Mouse (Mus musculus): ENCODE data around the gene Zfp81.
A peak's percentile ranks its signal among the peaks of the same experiment; 100 is the strongest.
"Not testable (repeated sequence)": the region's sequence is repeated elsewhere in the genome, so short reads cannot be mapped to it uniquely, and the experiment has no call there.

The Zfp81 gene

DNA sequence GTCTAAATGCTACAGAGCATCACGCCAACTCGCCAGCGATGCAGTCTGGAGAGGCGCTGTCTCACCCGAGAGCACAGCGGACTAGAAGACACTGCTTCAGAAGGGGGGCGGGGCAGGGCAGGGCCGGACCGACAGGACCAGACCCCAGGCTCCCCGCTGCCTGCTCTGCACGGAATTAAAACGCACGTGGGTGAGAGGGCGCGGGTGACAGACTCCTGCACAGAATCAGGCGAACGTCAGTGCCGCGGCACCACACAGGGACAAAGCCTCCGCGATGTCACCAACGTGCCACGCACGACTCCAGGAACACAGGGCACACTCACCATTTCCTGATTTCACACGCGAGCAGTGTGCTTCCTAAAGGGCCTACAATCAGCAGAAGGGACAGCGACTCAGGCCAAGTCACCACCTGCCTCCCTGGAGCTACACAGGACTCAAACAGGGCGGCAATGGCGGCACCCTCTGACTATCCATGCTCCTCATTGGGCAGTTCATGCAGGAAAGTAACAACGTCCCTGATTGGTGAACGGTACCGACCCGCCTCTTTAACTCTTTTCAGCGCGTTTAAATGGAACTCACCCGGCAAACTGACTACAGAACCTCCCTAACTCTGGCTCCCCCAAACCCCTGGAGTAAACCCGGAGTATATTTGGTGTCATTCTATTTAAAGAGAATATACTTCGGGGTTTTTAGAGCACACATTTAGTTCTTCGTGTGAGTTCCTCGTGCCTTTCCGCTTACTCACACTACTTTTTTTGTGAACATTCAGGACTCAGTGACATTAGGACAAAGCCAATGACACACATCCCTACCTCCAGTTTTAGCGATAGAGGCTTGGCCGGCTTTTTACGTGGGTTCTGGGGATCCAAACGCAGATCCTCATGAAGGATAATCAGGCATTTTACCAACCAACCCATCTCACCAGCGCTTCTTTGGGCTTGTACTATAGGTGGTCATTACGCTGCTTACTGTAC, at the start of gene Zfp81:
TSS of gene Zfp81 (minus strand) at position 468 of the 974 bp plus-strand sequence.
- DNase-seq (ENCODE audit: low read depth, low spot score), result peak; percentile 92

DNA sequence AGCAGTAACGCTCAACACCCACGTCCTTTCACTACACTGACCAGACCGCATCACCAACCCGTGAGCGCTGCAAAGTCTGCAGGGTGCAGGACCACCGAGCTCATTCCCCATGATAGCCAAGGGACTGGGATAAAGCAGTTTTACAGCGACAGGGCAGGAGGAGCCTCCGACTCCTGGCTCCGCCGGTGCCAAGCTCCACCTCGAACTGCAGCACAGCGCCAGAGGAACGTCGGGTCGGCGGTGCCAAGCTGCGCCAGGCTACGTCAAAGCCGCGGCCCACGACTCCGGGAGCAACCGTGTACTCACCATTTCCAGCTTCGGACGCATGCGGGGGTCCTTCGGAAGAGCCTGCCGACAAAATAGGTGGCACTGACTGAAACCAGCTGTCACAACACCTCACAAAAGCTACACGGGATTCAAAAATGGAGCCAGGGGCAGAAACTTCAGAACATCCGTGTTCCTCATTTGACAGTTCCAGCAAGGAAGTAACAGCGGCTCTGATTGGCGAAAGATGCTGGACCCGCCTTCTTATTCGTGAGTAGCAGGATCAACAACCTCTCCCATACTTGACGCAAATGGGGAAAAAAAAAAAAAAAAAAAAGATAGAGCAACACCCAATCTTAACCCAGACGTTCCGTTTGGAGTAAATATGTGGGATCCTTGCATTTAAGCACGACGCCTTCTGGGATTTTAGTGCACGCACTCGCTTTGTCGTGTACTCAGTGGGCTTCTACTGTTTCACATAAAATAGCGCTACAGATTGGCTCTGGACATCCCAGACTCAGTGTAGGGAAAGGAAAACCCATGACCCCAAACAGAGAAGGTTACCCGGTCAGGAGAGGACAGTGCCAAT, 35.7 kb upstream of the Zfp81 start, which contains the start of gene Zfp101:
TSS of gene Zfp101 (minus strand) at position 460 of the 853 bp plus-strand sequence.
- DNase-seq (ENCODE audit: low read depth, low spot score), result peak; percentile 95

GRCm38 (mm10) chr17:33392271-33392670, 33.6 kb upstream of the Zfp81 start:
- DNase-seq (ENCODE audit: low read depth, low spot score), result no peak

- no peak for DNase-seq (ENCODE audit: low read depth, low spot score)
Observed at GRCm38 (mm10) chr17:33385705-33386104, 27.0 kb upstream of the Zfp81 start.

- no peak for DNase-seq (ENCODE audit: low read depth, low spot score)
Observed at GRCm38 (mm10) chr17:33372795-33373194, 14.1 kb upstream of the Zfp81 start.

DNA sequence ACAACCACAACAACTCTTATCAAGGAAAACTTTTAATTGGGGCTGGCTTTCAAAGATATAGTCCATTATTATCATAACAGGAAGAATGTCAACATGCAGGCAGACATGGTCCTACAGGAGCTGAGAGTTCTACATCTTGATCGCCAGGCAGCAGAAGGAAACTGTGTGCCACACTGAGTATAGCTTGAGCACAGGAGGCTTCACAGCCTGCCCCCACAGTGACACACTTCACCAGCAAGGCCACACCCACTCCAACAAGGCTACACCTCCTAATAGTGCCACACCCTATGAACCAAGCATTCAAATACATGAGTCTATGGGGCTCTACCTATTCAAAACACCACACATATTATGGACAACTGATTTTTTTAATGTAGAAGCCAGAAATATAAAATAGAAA, 5.7 kb downstream of the Zfp81 start:
- DNase-seq (ENCODE audit: low read depth, low spot score), result no peak

GRCm38 (mm10) chr17:33289876-33290149, 68.9 kb downstream of the Zfp81 start:
- not testable (repeated sequence) for DNase-seq (ENCODE audit: low read depth, low spot score)

GRCm38 (mm10) chr17:33289039-33289875, 69.4 kb downstream of the Zfp81 start, which contains the start of gene Zfp955b:
TSS of gene Zfp955b (plus strand) at chr17:33289544.
- not testable (repeated sequence) for DNase-seq (ENCODE audit: low read depth, low spot score)

Measured in CD4-positive, CD25-positive, alpha-beta regulatory T cell, adult 2 months (primary cell).